ENCODE assay signal across 20 mouse cellular contexts in the genomic region with DNA sequence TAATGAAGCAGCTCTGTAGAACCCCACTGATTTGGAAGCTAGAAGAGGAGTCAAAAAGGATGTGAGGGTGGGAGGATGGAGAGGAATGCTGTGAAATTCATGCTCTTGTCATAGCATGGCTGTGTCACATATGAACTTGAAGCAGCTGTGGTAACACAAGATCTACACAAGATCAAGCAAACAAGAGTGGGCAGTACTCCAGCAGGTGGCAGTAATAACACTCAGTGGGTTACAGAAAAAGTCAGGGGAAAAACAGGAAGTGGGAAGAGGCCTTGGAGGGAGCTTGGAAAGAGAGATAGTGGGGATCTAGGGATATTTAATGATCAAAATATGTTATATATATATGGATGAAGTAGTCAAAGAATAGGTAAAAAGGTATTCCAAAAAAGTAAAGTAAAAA.
A peak's percentile ranks its signal among the peaks of the same experiment; 100 is the strongest.
DNase-seq lines count a peak whose midpoint lies in the region; ATAC-seq and TF ChIP-seq lines count a peak whose summit lies in the region.
"Had no signal": no experiment of that assay in that cellular context is flagged by ENCODE, and none has a peak within 500 bp of the region (broad histone marks: within the 10 kb centered on the region; RNA-seq: fewer than 3 reads in every experiment).

No protein-coding gene starts in this region.

- no peaks in the 10 kb centered on the region for H3K27me3 ChIP-seq in hindbrain, postnatal 0 days (ENCODE audit: insufficient read depth, low read length)
- H3K27me3 ChIP-seq in hindbrain, embryonic 11.5 days (ENCODE audit: control insufficient read depth, insufficient read depth, low read length): no peaks in the 10 kb centered on the region
- H3K27me3 ChIP-seq in lung, postnatal 0 days (replicated peaks; ENCODE audit: insufficient read depth, low read length): no peaks in the 10 kb centered on the region
- H3K27me3 ChIP-seq in stomach, postnatal 0 days (ENCODE audit: control insufficient read depth, insufficient read depth, low read length): no peaks in the 10 kb centered on the region
- H3K27me3 ChIP-seq: embryonic facial prominence, embryonic 13.5 days; lung, embryonic 15.5 days had no signal

- H3K4me1 ChIP-seq in hindbrain, postnatal 0 days (ENCODE audit: insufficient read depth, low read length): no peaks in the 10 kb centered on the region
- no peaks in the 10 kb centered on the region for H3K4me1 ChIP-seq in hindbrain, embryonic 11.5 days (replicated peaks; ENCODE audit: control insufficient read depth, insufficient read depth, low read length)
- H3K4me1 ChIP-seq in lung, postnatal 0 days (ENCODE audit: insufficient read depth, low read depth, low read length): no peaks in the 10 kb centered on the region
- no peaks in the 10 kb centered on the region for H3K4me1 ChIP-seq in stomach, postnatal 0 days (replicated peaks; ENCODE audit: control insufficient read depth, insufficient read depth)
- H3K4me1 ChIP-seq: embryonic facial prominence, embryonic 13.5 days; lung, embryonic 15.5 days had no signal

- DNase-seq in hindbrain, postnatal 0 days (ENCODE audit: low spot score): no peak
- DNase-seq in hindbrain, embryonic 11.5 days (ENCODE audit: low spot score): no peak
- no peak for DNase-seq in lung, postnatal 0 days (ENCODE audit: low spot score)
- DNase-seq in lung, postnatal 10 days: no peak
- peak; percentile 21 for DNase-seq in NIH3T3 (ENCODE audit: low read depth)
- no peak for DNase-seq in stomach, postnatal 0 days (ENCODE audit: low spot score)
- no peak for DNase-seq in layer of hippocampus, adult 11-12 months (ENCODE audit: low spot score)
- no peak for DNase-seq in heart, postnatal 4 days
- DNase-seq: cerebellum, adult 11-12 months; cerebellum, postnatal 36 days; heart, postnatal 36 days; layer of hippocampus, adult 9-11 months; right cerebral cortex, adult 18-20 months; thymus, adult 2 months had no signal

- H3K9me3 ChIP-seq in hindbrain, postnatal 0 days (ENCODE audit: low read length): no peaks in the 10 kb centered on the region
- H3K9me3 ChIP-seq in hindbrain, embryonic 11.5 days (ENCODE audit: control insufficient read depth, low read length): no peaks in the 10 kb centered on the region
- H3K9me3 ChIP-seq in lung, postnatal 0 days (ENCODE audit: low read length): no peaks in the 10 kb centered on the region
- H3K9me3 ChIP-seq in stomach, postnatal 0 days (ENCODE audit: control insufficient read depth, low read length): no peaks in the 10 kb centered on the region
- H3K9me3 ChIP-seq: embryonic facial prominence, embryonic 13.5 days; lung, embryonic 15.5 days had no signal

- no peak for ATAC-seq in hindbrain, postnatal 0 days
- ATAC-seq in hindbrain, embryonic 11.5 days (ENCODE audit: low FRiP score): no peak
- ATAC-seq in lung, postnatal 0 days: no peak
- no peak for ATAC-seq in stomach, postnatal 0 days (ENCODE audit: low FRiP score, low TSS enrichment)
- ATAC-seq: forebrain, embryonic 16.5 days; midbrain, embryonic 16.5 days had no signal

- no peak overlapping the region for H3K4me3 ChIP-seq in hindbrain, postnatal 0 days (ENCODE audit: low read length)
- no peak overlapping the region for H3K4me3 ChIP-seq in hindbrain, embryonic 11.5 days (ENCODE audit: low read depth, low read length)
- no peak overlapping the region for H3K4me3 ChIP-seq in lung, postnatal 0 days (ENCODE audit: low read depth, low read length)
- no peak overlapping the region for H3K4me3 ChIP-seq in stomach, postnatal 0 days (ENCODE audit: low read depth, low read length)
- H3K4me3 ChIP-seq: embryonic facial prominence, embryonic 13.5 days; lung, embryonic 15.5 days had no signal

- peak; percentile 13 for TF ChIP-seq CTCF in hindbrain, postnatal 0 days (IDR thresholded peaks at IDR 0.05; ENCODE audit: low read depth)
- TF ChIP-seq CTCF in lung, postnatal 0 days (IDR thresholded peaks at IDR 0.05): peak; percentile 20; the same call in 1 of the 2 replicates
- TF ChIP-seq CTCF in stomach, postnatal 0 days (IDR thresholded peaks at IDR 0.05; ENCODE audit: low read depth): peak; percentile 43

- TF ChIP-seq EP300 in lung, postnatal 0 days (IDR thresholded peaks at IDR 0.05): no peak
- TF ChIP-seq EP300 in stomach, postnatal 0 days (optimal IDR thresholded peaks at IDR 0.05): no peak

- no peak overlapping the region for H3K27ac ChIP-seq in hindbrain, postnatal 0 days
- no peak overlapping the region for H3K27ac ChIP-seq in hindbrain, embryonic 11.5 days (ENCODE audit: low read depth, low read length)
- no peak overlapping the region for H3K27ac ChIP-seq in lung, postnatal 0 days (ENCODE audit: low read length)
- H3K27ac ChIP-seq in stomach, postnatal 0 days (replicated peaks): no peak overlapping the region
- H3K27ac ChIP-seq: embryonic facial prominence, embryonic 13.5 days; lung, embryonic 15.5 days had no signal

- H3K36me3 ChIP-seq in hindbrain, postnatal 0 days (ENCODE audit: insufficient read depth, low read length): no peaks in the 10 kb centered on the region
- no peaks in the 10 kb centered on the region for H3K36me3 ChIP-seq in hindbrain, embryonic 11.5 days (ENCODE audit: control insufficient read depth, insufficient read depth, low read length)
- no peaks in the 10 kb centered on the region for H3K36me3 ChIP-seq in lung, postnatal 0 days (ENCODE audit: insufficient read depth, low read length)
- H3K36me3 ChIP-seq in stomach, postnatal 0 days (ENCODE audit: control insufficient read depth, insufficient read depth, low read length): no peaks in the 10 kb centered on the region
- H3K36me3 ChIP-seq: embryonic facial prominence, embryonic 13.5 days; lung, embryonic 15.5 days had no signal

- H3K9ac ChIP-seq in hindbrain, postnatal 0 days (replicated peaks; ENCODE audit: low read length): no peak overlapping the region
- no peak overlapping the region for H3K9ac ChIP-seq in hindbrain, embryonic 11.5 days (ENCODE audit: low read depth, low read length)
- no peak overlapping the region for H3K9ac ChIP-seq in lung, postnatal 0 days (replicated peaks; ENCODE audit: low read depth)
- H3K9ac ChIP-seq in stomach, postnatal 0 days (ENCODE audit: low read length): no peak overlapping the region
- H3K9ac ChIP-seq: embryonic facial prominence, embryonic 13.5 days; lung, embryonic 15.5 days had no signal

- H3K4me2 ChIP-seq in hindbrain, postnatal 0 days (ENCODE audit: low read depth, low read length): no peak overlapping the region
- H3K4me2 ChIP-seq in hindbrain, embryonic 11.5 days (replicated peaks; ENCODE audit: low read depth, low read length): no peak overlapping the region
- no peak overlapping the region for H3K4me2 ChIP-seq in lung, postnatal 0 days (replicated peaks; ENCODE audit: low read depth, low read length)
- H3K4me2 ChIP-seq in stomach, postnatal 0 days (replicated peaks; ENCODE audit: low read depth): no peak overlapping the region
- H3K4me2 ChIP-seq: embryonic facial prominence, embryonic 13.5 days; heart, embryonic 11.5 days; liver, embryonic 11.5 days; lung, embryonic 15.5 days had no signal
